Mouse (Mus musculus) kidney, adult 2 months (tissue): ENCODE measurements around the gene Dgkb. TPM values are rescaled to one million over a fixed set of nuclear protein-coding genes. Genes with fewer than 3 reads are reported as not detected.

Experiments
- DNase-seq: peaks from one replicate; pipeline ENCODE4 v3.0.0; 2021
- H3K27ac ChIP-seq: fragments of 200-500 bp; 2 replicates; pipeline ENCODE4 v1.5.1; 2012; ENCODE audit warnings: low read depth, low read length, control low read depth, inconsistent platforms; ENCODE audit not compliant: insufficient read depth
- H3K27me3 ChIP-seq: fragments of 200-500 bp; replicated peaks from 2 replicates; pipeline ENCODE4 v1.6.1; 2012; ENCODE audit warnings: mild to moderate bottlenecking, moderate library complexity, low read length, inconsistent platforms; ENCODE audit not compliant: control insufficient read depth, insufficient read depth
- H3K36me3 ChIP-seq: fragments of 200-500 bp; 2 replicates; pipeline ENCODE4 v1.6.1; 2012; ENCODE audit warnings: mild to moderate bottlenecking, moderate library complexity, low read length, inconsistent platforms; ENCODE audit not compliant: control insufficient read depth, insufficient read depth
- H3K4me1 ChIP-seq: fragments of 200-500 bp; 2 replicates; pipeline ENCODE4 v1.6.1; 2011; ENCODE audit warnings: low read length; ENCODE audit not compliant: control insufficient read depth, insufficient read depth
- H3K4me3 ChIP-seq: fragments of 200-500 bp; 2 replicates; pipeline ENCODE4 v1.5.1; 2011; ENCODE audit warnings: mild to moderate bottlenecking, low read depth, low read length, control low read depth; ENCODE audit not compliant: insufficient read depth
- CTCF ChIP-seq: fragments of 200-500 bp; conservative IDR thresholded peaks from 2 replicates; pipeline ENCODE4 v1.5.1; 2011; ENCODE audit warnings: low read depth, mild to moderate bottlenecking, control low read depth, low read length, moderate library complexity, mixed read lengths; ENCODE audit not compliant: insufficient read depth, insufficient read length
- POLR2A ChIP-seq: fragments of 200-500 bp; IDR thresholded peaks from one replicate; pipeline ENCODE4 v1.6.1; 2011; ENCODE audit warnings: low read depth, low read length, control low read depth
- WGBS: fragments of 180-500 bp; shearing (Covaris S2); methylation state at CpG from one replicate; pipeline ENCODE4 v1.1.7; 2018; 5-methylcytosine and 5-hydroxymethylcytosine counted together
- polyA plus RNA-seq: library from polyadenylated mRNA; depleted of rRNA; stranded (reverse); fragments of >200 nt; gene quantifications from 2 replicates; pipeline ENCODE4 v1.2.3, GENCODE M21; 2012

Dgkb gene
- polyA plus RNA-seq, 1 experiment: 0.42 TPM

GRCm38 (mm10) chr12:38371597-38371996 lies 554.1 kb downstream of the Dgkb start:
- 70% methylated on average over 2 of the region's 2 CpGs for WGBS
- no peak overlapping the region for H3K4me3 ChIP-seq
- TF ChIP-seq CTCF (no peak), POLR2A (no peak)
- no peak overlapping the region for H3K27ac ChIP-seq
- DNase-seq: no peak
- H3K27me3 ChIP-seq: no peaks in the 10 kb centered on the region
- H3K36me3 ChIP-seq: no peaks in the 10 kb centered on the region
- no peaks in the 10 kb centered on the region for H3K4me1 ChIP-seq

DNA sequence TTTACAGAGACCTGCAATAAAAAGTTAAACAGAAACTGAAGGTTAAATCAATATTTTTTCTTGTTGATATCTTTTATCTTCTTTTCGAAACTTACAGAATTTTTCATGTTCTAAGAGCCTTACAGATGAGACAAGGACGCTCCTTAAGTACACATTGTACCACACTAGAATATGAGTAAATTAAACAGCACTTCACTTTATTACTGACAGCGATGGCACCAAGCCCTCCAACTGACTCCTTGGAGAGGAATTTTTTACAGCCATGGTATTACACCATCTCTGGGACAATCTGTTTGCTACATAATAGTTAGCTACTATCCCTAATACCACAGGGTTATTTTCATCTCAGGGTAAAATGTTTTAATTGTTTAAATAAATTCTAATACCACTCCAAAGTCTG lies 556.6 kb downstream of the Dgkb start:
- Histone ChIP-seq H3K27me3 (no peaks in the 10 kb centered on the region), H3K4me3 (no peak overlapping the region), H3K36me3 (no peaks in the 10 kb centered on the region), H3K4me1 (no peaks in the 10 kb centered on the region), H3K27ac (no peak overlapping the region)
- WGBS: 76% methylated on average over 3 of the region's 3 CpGs
- DNase-seq: no peak
- TF ChIP-seq POLR2A: no peak
- TF ChIP-seq CTCF: no peak

DNA sequence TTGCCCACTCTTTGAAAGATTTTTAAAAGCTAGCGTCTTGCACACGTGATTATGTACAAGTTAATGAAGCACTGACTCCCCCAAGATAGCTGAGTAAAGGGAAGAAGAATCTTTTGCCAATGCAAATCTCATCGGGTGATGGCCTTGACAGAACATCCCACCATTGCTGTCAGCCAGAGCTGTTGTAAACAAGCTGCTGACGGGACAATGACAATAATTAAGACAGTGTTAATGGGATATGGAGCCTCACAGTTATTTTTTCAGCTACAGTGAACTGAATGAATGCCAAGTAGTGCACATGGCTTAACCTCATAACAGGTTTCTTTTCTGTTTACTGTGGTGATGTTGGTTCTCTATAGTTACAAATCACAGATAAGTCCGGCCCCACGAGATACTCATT lies 568.4 kb downstream of the Dgkb start:
- H3K4me1 ChIP-seq: no peaks in the 10 kb centered on the region
- 80% methylated on average over 6 of the region's 6 CpGs for WGBS
- TF ChIP-seq CTCF (no peak), POLR2A (no peak)
- DNase-seq: no peak
- no peaks in the 10 kb centered on the region for H3K36me3 ChIP-seq
- no peak overlapping the region for H3K4me3 ChIP-seq
- no peak overlapping the region for H3K27ac ChIP-seq
- H3K27me3 ChIP-seq: no peaks in the 10 kb centered on the region

- 75% methylated on average over 1 of the region's 1 CpGs for WGBS
- no peak for DNase-seq
- Histone ChIP-seq H3K4me3 (no peak overlapping the region), H3K4me1 (no peaks in the 10 kb centered on the region), H3K27me3 (no peaks in the 10 kb centered on the region), H3K36me3 (no peaks in the 10 kb centered on the region), H3K27ac (no peak overlapping the region)
- no peak for TF ChIP-seq POLR2A
These were observed 569.5 kb downstream of the Dgkb start for GRCm38 (mm10) chr12:38386991-38387390.

- TF ChIP-seq POLR2A: no peak
- TF ChIP-seq CTCF: no peak
- no peak overlapping the region for H3K27ac ChIP-seq
- 79% methylated on average over 2 of the region's 2 CpGs for WGBS
- no peak for DNase-seq
- H3K4me1 ChIP-seq: no peaks in the 10 kb centered on the region
- H3K36me3 ChIP-seq: no peaks in the 10 kb centered on the region
- no peak overlapping the region for H3K4me3 ChIP-seq
- H3K27me3 ChIP-seq: no peaks in the 10 kb centered on the region
These were observed 570.1 kb downstream of the Dgkb start for GRCm38 (mm10) chr12:38387654-38388053.

DNA sequence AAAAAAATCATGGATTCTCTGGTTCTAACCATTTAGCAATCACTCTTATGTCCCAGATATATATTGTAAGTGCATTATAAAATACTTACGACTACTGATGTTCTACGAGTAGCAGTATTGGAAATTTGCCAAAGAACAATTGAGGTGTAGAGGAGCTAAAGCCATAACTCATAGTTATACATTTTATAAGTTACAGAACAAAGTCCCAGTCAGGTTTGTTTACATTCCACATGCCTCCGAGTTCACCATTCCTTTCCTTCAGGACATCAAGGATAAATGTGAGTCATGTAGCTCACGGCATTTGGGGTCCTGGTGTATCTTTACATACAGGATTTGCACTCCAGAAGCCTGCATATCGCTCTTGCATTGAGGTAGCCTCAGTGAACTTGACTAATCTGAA lies 570.7 kb downstream of the Dgkb start:
- Histone ChIP-seq H3K4me3 (no peak overlapping the region), H3K27ac (no peak overlapping the region), H3K4me1 (no peaks in the 10 kb centered on the region), H3K36me3 (no peaks in the 10 kb centered on the region), H3K27me3 (no peaks in the 10 kb centered on the region)
- WGBS: 57% methylated on average over 5 of the region's 5 CpGs
- DNase-seq: no peak
- no peak for TF ChIP-seq CTCF
- no peak for TF ChIP-seq POLR2A

DNA sequence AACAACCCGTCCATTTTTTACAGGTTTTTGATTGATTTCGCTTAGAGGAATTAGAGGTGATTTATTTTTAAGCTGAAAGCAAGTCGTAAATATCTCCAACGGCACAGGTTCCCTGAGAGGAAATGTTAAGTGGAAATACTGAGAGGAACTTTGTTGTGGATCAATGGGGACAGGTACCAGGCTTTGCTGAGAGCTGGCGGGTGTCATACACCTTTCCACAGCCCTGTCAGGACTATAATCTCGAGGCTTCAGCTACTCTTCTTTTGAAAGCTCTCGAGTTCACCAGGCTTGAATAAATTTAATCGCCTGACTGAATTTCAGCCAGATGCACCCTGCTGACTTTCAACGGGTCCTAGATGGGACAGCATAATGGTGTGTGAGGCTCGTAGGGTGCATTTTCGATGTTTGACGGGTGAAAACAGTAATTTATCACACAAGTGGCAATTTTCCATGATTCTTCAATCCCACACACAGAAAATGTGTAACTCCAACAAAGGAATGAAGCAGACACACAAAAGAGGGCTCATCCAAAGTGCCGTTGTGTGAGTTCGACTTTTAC lies 580.3 kb downstream of the Dgkb start:
- H3K4me1 ChIP-seq: no peaks in the 10 kb centered on the region
- WGBS: 37% methylated on average over 14 of the region's 14 CpGs

More for the DNA sequence above, 580.3 kb downstream of the Dgkb start:
- Histone ChIP-seq H3K27ac (no peak overlapping the region), H3K36me3 (no peaks in the 10 kb centered on the region), H3K4me3 (no peak overlapping the region), H3K27me3 (no peaks in the 10 kb centered on the region)
- TF ChIP-seq POLR2A (no peak), CTCF (no peak)
- DNase-seq: no peak
